Mouse (Mus musculus) frontal cortex, adult (tissue): Measurements from ENCODE around the gene Gm8229.
"Not testable (repeated sequence)": the region's sequence is repeated elsewhere in the genome, so short reads cannot be mapped to it uniquely, and the experiment has no call there.

Experiments
- ATAC-seq: cut with Nextera tagmentation; 2 replicates; pipeline ENCODE4 v1.9.2; 2017; ENCODE audit warnings: mild to moderate bottlenecking, moderate library complexity, mixed read lengths; ENCODE audit not compliant: low TSS enrichment

Gm8229 gene

GRCm38 (mm10) chr14:44365057-44365456 lies at the start of gene Gm8229:
Gene Gm8229 (plus strand): TSS chr14:44365357.
- not testable (repeated sequence) for ATAC-seq

GRCm38 (mm10) chr14:44338484-44338883 lies 26.7 kb upstream of the Gm8229 start, which contains the start of gene Gm5930:
Gene Gm5930 (minus strand): TSS chr14:44338584.
- not testable (repeated sequence) for ATAC-seq

GRCm38 (mm10) chr14:44361416-44361815 lies 3.7 kb upstream of the Gm8229 start:
- not testable (repeated sequence) for ATAC-seq

- ATAC-seq = not testable (repeated sequence)
Measured at GRCm38 (mm10) chr14:44362301-44362700, 2.9 kb upstream of the Gm8229 start.

- ATAC-seq = not testable (repeated sequence)
Measured at GRCm38 (mm10) chr14:44384233-44384632, 19.1 kb downstream of the Gm8229 start.

- ATAC-seq = not testable (repeated sequence)
Measured at GRCm38 (mm10) chr14:44410588-44410987, 45.4 kb downstream of the Gm8229 start, which contains the start of gene Gm3371. Gene Gm3371 (minus strand): TSS chr14:44410688.
